Comparison of ENCODE assay signal across 19 mouse cellular contexts in the genomic region with DNA sequence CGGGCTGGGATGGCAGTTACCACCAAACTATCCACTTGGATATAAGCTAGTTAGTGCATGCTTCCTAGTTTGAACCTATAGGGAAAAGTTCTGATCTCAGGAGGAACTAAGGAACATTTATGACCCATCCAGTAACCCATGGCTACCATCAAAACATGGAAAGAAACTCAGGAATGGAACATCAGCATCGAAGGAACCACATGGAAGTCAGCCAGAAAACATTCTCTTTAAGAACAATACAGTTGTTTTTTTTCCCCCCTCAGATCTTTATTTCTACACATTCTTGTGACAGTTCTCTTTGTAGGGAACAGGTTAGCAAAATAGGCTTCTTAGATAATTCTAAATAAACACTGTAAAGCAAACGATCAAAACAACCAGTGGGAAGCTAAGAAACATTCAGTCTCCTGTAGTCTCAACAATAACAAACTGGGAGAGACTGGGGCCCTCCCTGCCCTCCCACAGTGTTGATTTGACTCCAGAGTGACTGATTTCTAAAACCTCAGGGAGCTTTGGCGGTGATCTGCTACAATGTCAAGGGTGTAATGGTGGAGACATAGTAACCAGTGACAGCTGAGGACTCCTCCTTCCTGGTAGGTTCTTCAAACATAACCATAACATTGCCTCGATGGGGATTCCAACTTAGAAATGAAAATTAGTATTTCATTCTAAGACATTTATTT. TPM values are rescaled to one million over a fixed set of nuclear protein-coding genes. Genes with fewer than 3 reads are reported as not detected.
A peak's percentile ranks its signal among the peaks of the same experiment; 100 is the strongest.
DNase-seq lines count a peak whose midpoint lies in the region; ATAC-seq and TF ChIP-seq lines count a peak whose summit lies in the region.
"Had no signal": no experiment of that assay in that cellular context is flagged by ENCODE, and none has a peak within 500 bp of the region (broad histone marks: within the 10 kb centered on the region; RNA-seq: fewer than 3 reads in every experiment).

No protein-coding gene starts in this region.

- no peak for TF ChIP-seq POLR2A in brain, embryonic 14.5 days (IDR thresholded peaks at IDR 0.05; ENCODE audit: borderline replicate concordance, extremely low read depth, insufficient read depth, insufficient read length, poor library complexity, severe bottlenecking)

- ATAC-seq in hindbrain, embryonic 14.5 days (ENCODE audit: low FRiP score): no peak
- ATAC-seq in hindbrain, embryonic 13.5 days (ENCODE audit: low FRiP score): no peak
- ATAC-seq in lung, postnatal 0 days: peak; percentile 43
- ATAC-seq: intestine, embryonic 16.5 days had no signal

- H3K4me3 ChIP-seq in hindbrain, embryonic 14.5 days (replicated peaks; ENCODE audit: low read length): no peak overlapping the region
- no peak overlapping the region for H3K4me3 ChIP-seq in hindbrain, embryonic 13.5 days
- H3K4me3 ChIP-seq in lung, postnatal 0 days (ENCODE audit: low read depth, low read length): no peak overlapping the region
- H3K4me3 ChIP-seq: embryonic facial prominence, embryonic 15.5 days; heart, adult 2 months; heart, embryonic 15.5 days; limb, embryonic 12.5 days; liver, embryonic 13.5 days; megakaryocyte, embryonic 14.5 days; stomach, embryonic 15.5 days had no signal

- TF ChIP-seq EP300 in lung, postnatal 0 days (IDR thresholded peaks at IDR 0.05): no peak

- H3K9me3 ChIP-seq in hindbrain, embryonic 14.5 days (ENCODE audit: control insufficient read depth, low read length): no peaks in the 10 kb centered on the region
- H3K9me3 ChIP-seq in hindbrain, embryonic 13.5 days: no peaks in the 10 kb centered on the region
- H3K9me3 ChIP-seq in lung, postnatal 0 days (ENCODE audit: low read length): no peaks in the 10 kb centered on the region
- H3K9me3 ChIP-seq: embryonic facial prominence, embryonic 15.5 days; heart, embryonic 15.5 days; liver, embryonic 13.5 days; stomach, embryonic 15.5 days had no signal

- no peak overlapping the region for H3K9ac ChIP-seq in hindbrain, embryonic 14.5 days
- H3K9ac ChIP-seq in hindbrain, embryonic 13.5 days: no peak overlapping the region
- H3K9ac ChIP-seq in lung, postnatal 0 days (replicated peaks; ENCODE audit: low read depth): no peak overlapping the region
- H3K9ac ChIP-seq: embryonic facial prominence, embryonic 15.5 days; heart, embryonic 15.5 days; limb, embryonic 12.5 days; liver, embryonic 13.5 days; stomach, embryonic 15.5 days had no signal

- H3K4me2 ChIP-seq in hindbrain, embryonic 14.5 days (replicated peaks): no peak overlapping the region
- no peak overlapping the region for H3K4me2 ChIP-seq in hindbrain, embryonic 13.5 days
- no peak overlapping the region for H3K4me2 ChIP-seq in lung, postnatal 0 days (replicated peaks; ENCODE audit: low read depth, low read length)
- H3K4me2 ChIP-seq: embryonic facial prominence, embryonic 15.5 days; heart, embryonic 15.5 days; limb, embryonic 12.5 days; liver, embryonic 13.5 days; stomach, embryonic 15.5 days had no signal

- DNase-seq in hindbrain, embryonic 14.5 days (ENCODE audit: low spot score): peak; percentile 34
- DNase-seq in lung, postnatal 0 days (ENCODE audit: low spot score): peak; percentile 75
- no peak for DNase-seq in lung, postnatal 36 days
- peak; percentile 44 for DNase-seq in NIH3T3 (ENCODE audit: low read depth)
- DNase-seq in brain, embryonic 14.5 days (ENCODE audit: low read depth): peak; percentile 46
- no peak for DNase-seq in spleen, postnatal 10 days (ENCODE audit: low spot score in 2 of 2)
- DNase-seq: adrenal gland, adult 2 months; cerebellum, adult 9-11 months; heart, adult 2 months; liver, embryonic 13.5 days; lung, postnatal 10 days; right cerebral cortex, postnatal 25 days had no signal

- H3K27me3 ChIP-seq in hindbrain, embryonic 14.5 days (ENCODE audit: control insufficient read depth, insufficient read depth, low read length): no peaks in the 10 kb centered on the region
- H3K27me3 ChIP-seq in hindbrain, embryonic 13.5 days: no peaks in the 10 kb centered on the region
- H3K27me3 ChIP-seq in lung, postnatal 0 days (replicated peaks; ENCODE audit: insufficient read depth, low read length): no peaks in the 10 kb centered on the region
- H3K27me3 ChIP-seq: embryonic facial prominence, embryonic 15.5 days; heart, embryonic 15.5 days; limb, embryonic 12.5 days; liver, embryonic 13.5 days; stomach, embryonic 15.5 days had no signal

- no peak for TF ChIP-seq CTCF in lung, postnatal 0 days (IDR thresholded peaks at IDR 0.05)
- TF ChIP-seq CTCF in brain, embryonic 14.5 days (IDR thresholded peaks at IDR 0.05; ENCODE audit: borderline replicate concordance, extremely low read depth, insufficient read depth, insufficient read length): no peak

- WGBS in hindbrain, embryonic 14.5 days: 63% methylated on average over 5 of the region's 5 CpGs
- WGBS in hindbrain, embryonic 13.5 days: 56% methylated on average over 5 of the region's 5 CpGs
- WGBS in lung, postnatal 0 days: 40% methylated on average over 5 of the region's 5 CpGs

- H3K27ac ChIP-seq in hindbrain, embryonic 14.5 days: no peak overlapping the region
- H3K27ac ChIP-seq in hindbrain, embryonic 13.5 days: no peak overlapping the region
- peak overlapping the region; percentile 52 for H3K27ac ChIP-seq in lung, postnatal 0 days (ENCODE audit: low read length)
- H3K27ac ChIP-seq: embryonic facial prominence, embryonic 15.5 days; heart, adult 2 months; heart, embryonic 15.5 days; limb, embryonic 12.5 days; liver, embryonic 13.5 days; stomach, embryonic 15.5 days had no signal

- no peaks in the 10 kb centered on the region for H3K4me1 ChIP-seq in hindbrain, embryonic 14.5 days (replicated peaks; ENCODE audit: control insufficient read depth, insufficient read depth, low read length)
- H3K4me1 ChIP-seq in hindbrain, embryonic 13.5 days (replicated peaks): no peaks in the 10 kb centered on the region
- H3K4me1 ChIP-seq in lung, postnatal 0 days (ENCODE audit: insufficient read depth, low read depth, low read length): no peaks in the 10 kb centered on the region; the same call in 1 of the 2 replicates
- H3K4me1 ChIP-seq: embryonic facial prominence, embryonic 15.5 days; liver, embryonic 13.5 days; megakaryocyte, embryonic 14.5 days; stomach, embryonic 15.5 days had no signal

- no peaks in the 10 kb centered on the region for H3K36me3 ChIP-seq in hindbrain, embryonic 14.5 days (replicated peaks; ENCODE audit: control insufficient read depth, insufficient read depth)
- peaks cover 22% of the 10 kb centered on the region for H3K36me3 ChIP-seq in hindbrain, embryonic 13.5 days
- peaks cover 4% of the 10 kb centered on the region for H3K36me3 ChIP-seq in lung, postnatal 0 days (ENCODE audit: insufficient read depth, low read length)
- H3K36me3 ChIP-seq: liver, embryonic 13.5 days had no signal

RNA-seq across cellular contexts. Expression of gene Synm, which starts 29.0 kb away (rescaled TPM):
- 3.7 and 4.4 TPM in 2 replicates for polyA plus RNA-seq in hindbrain, embryonic 14.5 days (2014; fragmentation: Nextera tagmentation; extraction: Ambion mirVana)
- polyA plus RNA-seq in hindbrain, embryonic 13.5 days (2015; fragmentation: Nextera tagmentation; extraction: Ambion mirVana): 5.2 and 7.0 TPM in 2 replicates
- polyA plus RNA-seq in lung, postnatal 0 days (2015; fragmentation: Nextera tagmentation; extraction: Ambion mirVana): 6.5 and 8.1 TPM in 2 replicates
- polyA plus RNA-seq in brain, embryonic 14.5 days (2012; rRNA removed): 1.7 and 3.5 TPM in 2 replicates

Comparison
In these comparisons a context has a peak if more than half of its experiments do, and no peak if none do; other contexts are left out.
1. DNase-seq: peak in hindbrain, embryonic 14.5 days (single experiment), lung, postnatal 0 days (single experiment), NIH3T3 (single experiment) and brain, embryonic 14.5 days (single experiment); none in lung, postnatal 36 days (single experiment) and spleen, postnatal 10 days (0 of 2).